Mouse (Mus musculus) heart, postnatal 0 days (tissue): Measurements from ENCODE around the gene Mrpl42.

Experiments used
- CTCF ChIP-seq: IDR thresholded peaks from 2 replicates; pipeline ENCODE4 v1.5.1; 2016; ENCODE audit warnings: antibody characterized with exemption, control low read depth, low read depth
- EP300 ChIP-seq: IDR thresholded peaks from 2 replicates; pipeline ENCODE4 v1.6.1; 2016; ENCODE audit warnings: antibody characterized with exemption, low read depth

DNA sequence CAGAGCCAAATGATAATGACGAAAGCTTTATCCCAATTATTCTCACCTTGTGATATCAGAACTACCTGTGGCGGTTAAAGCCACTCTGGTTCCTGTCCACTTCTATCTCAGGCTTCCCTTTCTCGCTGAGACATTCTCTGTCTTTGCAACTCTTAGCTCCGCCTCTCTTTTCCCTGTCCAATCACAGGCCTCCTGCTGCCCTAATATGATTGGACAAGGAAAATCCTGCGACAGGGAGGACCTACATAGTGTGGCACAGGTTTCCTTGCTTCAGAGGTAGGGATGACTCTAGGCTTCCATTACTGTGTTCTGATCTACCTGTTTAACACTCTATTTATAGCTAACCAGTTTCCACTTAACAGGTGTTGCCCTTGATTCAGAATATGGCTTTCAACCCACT lies 48.5 kb downstream of the Mrpl42 start:
- TF ChIP-seq EP300 (no peak), CTCF (no peak)
